Mouse (Mus musculus) cerebellum, postnatal 25 days (tissue): Measurements from ENCODE around the gene Gimap8.

ENCODE experiments used
- DNase-seq, 2 experiments: peaks; one replicate each; pipeline ENCODE4 v3.0.0; 2021; ENCODE audit warnings: mixed read lengths in 2 of 2

The Gimap8 gene

DNA sequence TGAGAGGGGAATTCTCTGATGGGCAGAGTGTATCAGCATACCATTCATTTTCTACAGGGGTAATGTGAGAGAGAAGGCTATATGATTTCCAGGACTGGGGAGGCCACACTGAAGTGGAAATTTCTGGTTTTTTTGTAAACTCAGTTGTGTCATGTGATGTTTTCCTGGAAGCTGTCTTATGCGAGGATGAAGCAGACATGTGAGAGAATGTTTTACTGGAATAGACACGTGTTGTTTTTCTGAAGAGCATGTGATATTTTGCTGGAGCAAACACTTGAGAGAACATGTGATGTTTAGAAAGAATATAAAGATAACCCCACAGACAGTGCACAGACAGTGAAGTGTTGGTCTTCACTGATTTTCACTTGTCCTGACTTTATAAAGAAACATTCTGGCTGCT, 8.5 kb upstream of the Gimap8 start:
- no peak for DNase-seq

DNA sequence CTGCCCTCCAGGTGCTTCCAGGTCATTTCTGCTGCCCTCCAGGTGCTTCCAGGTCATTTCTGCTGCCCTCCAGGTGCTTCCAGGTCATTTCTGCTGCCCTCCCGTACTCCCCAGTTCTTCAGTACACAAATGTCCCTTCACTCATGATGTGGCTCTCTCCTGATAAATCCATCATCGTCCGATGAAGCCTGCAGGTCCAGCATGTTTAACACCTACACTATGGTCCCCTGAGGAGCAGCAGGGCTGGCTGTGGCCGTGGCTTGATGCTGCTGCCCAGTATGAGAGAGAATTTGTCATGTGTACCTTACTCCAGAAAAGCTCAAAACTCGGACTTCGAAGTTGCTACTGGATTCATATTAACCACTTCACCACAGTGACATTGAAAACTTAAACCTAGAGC, 5.6 kb upstream of the Gimap8 start:
- no peak for DNase-seq

DNA sequence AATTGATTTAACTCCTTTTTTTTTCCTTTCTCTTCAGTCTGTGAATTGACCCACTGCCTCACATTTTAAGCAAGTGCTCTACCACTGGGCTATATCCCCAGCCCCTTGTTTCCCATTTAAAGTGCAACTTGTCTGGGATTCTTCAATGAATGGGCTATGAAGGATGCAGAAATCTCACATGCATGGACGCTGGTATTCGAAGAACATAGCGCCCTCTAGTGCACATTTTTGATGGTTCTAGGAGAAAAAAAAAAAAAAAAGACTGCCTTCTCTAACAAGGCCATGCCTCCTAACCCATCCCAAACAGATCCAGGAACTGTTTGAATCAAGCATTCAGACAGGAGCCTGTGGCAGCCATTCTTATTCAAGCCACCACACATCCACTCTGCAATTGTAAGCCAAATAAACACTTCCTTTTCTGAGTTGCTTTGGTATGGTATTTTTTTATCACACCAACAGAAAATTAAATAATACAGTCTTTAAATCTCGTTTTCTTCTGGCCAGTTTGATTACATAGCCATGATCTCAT, 4.2 kb upstream of the Gimap8 start:
- peak in 1 of 2 experiments; percentile 62 for DNase-seq

DNA sequence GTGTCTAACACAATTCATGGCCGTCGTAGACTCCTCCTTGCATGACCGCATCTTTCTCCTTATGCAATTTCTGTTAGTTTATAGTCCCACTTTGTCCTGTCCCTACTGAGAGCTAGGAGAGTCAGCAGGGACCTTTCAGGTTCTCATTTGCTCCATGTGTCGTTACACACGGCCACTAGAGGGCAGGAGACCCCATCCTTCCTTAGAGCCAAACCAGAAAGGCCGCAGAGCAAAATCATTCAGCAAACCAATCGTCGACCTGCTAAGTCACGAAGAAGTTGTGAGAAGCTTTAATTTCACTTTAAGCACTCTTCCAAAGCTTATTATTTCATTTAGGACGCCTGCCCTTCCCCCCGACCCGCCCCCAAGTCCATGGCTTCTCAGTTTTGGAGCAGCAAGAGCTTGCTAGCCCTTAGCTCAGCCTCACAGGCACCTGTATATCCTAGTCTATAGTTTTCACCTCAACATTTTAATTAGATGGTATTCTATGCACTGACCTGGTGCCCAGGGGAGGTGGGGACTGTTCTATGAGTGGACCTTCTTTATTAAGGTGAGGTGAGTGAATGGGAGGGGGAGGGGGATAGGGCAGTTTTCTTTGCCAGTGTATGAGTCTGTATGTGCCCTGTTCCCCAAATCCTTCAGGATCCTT, 1.2 kb upstream of the Gimap8 start:
- DNase-seq: peak; percentile 69 to 83

DNA sequence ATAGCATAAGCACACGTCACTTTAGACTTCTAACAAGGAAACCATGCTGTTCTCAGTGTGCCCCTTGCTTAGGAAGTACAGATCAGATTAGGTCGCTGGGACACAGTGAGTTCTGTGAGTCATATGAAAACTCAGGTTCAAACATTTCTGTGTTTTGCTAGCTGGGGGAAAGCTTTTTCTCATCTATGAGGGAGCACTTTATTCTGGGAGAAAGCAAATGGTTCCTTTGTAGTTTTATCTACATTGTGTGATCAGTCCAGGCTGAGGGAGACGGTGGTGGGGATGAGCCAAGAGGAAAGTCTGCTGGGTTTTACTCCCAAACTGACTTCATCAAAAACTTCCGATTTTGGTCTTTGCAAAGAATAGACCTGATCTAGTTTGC, 734 bp upstream of the Gimap8 start:
- DNase-seq: no peak

DNA sequence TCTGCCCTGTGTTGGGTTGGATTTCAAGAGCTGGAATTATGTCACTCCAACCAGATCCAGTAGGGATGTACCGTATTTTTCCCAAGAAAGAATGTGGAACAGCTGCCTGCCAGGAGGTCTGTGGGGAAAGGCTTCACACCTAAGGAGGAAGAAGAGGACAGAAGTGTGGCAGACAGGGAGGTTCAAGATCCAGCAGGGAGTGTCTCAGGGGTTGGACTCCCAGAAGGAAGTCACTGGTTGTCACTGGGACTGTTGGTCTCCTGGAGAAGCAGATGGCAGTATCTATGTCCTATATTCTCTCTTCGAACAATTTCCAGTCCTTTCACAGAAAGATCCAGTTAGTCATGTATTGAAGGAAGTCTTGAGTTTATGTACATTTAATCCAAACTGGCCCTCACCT, 577 bp downstream of the Gimap8 start:
- DNase-seq: no peak

DNA sequence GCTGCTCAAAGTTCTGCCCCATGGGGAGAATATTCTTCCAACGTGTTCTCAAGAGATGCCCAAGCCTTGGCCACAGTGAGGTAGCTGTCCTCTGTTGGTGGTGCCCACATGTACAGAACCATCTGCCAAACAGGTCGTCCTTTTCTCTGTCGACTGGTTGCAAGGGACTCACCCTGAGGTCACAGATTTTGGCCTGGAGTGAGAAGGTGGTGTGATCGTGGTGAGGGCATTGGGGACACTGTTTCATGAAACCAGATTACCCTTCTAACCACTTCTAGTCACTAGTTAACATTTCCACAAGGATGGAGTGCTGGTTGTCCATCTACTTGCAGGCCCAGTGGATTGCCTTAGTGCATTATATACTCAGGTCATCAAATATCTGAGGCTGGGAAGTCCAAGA, 1.7 kb downstream of the Gimap8 start:
- no peak for DNase-seq

DNA sequence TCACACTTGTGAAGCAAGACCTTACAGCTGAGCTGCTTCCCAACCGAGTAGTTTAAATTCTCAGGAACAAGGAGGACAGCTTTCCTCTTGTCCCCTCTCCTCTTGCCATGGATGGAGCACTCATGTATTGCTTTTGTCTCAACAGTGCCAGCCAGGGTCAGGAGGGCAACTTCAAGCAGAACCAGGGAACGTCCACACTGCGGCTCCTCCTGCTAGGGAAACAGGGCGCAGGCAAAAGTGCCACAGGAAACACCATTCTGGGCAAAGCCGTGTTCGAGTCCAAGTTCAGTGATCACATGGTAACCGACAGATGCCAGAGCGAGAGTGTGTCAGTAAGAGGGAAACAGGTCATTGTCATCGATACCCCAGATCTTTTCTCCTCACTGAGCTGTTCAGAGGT, 3.0 kb downstream of the Gimap8 start:
- DNase-seq: no peak

DNA sequence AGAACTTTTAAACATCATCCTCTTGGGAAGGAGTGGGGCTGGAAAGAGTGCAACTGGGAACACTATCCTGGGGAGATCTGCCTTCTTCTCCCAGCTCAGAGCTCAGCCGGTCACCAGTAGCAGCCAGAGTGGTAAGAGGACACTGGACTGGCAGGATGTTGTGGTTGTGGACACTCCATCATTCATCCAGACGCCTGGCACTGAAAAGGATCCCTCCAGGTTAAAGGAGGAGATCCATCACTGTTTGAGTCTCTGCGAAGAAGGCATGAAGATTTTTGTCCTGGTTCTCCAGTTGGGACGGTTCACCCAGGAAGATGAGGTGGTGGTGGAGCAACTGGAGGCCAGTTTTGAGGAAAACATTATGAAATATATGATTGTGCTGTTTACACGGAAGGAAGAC, 11.7 kb downstream of the Gimap8 start:
- no peak for DNase-seq

DNA sequence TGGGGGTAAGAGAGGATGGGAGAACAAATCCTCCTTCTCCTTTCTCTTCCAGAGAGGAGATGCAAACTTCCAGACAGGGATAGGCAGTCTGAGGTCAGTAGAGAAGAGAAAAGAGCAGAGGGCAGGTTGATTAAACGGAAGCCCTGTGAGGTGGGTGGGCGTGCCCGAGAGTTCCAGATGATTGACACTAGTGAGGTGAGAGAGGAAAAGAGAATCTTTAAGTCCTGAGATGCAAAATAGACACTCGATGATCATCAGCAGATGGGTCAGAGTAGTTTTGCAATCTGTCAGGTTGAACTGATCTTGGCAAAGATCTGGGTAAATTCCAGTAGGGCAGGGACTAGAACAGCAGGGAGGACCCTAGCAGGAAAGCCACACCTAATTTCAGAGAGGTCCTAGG, 17.7 kb downstream of the Gimap8 start:
- DNase-seq: no peak

DNA sequence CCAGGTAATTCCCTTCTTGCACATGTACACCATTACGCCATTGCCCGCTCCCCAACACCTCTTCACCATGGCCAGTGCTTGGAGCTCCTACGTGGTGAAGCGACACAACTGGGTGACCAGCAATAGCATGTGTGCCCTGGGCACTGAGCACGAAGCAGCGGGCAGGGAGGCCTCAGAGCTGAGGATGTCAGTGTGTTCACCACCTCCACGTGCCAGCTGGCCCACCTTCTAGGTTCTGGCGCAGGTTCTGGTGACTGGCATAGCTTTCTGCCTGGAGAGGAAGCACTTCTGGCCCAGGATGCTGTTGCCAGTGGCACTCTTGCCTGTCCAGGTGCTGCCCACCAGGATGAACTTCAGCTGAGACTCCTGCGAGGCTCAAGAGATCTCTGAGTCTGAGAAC, 18.4 kb downstream of the Gimap8 start:
- DNase-seq: no peak

DNA sequence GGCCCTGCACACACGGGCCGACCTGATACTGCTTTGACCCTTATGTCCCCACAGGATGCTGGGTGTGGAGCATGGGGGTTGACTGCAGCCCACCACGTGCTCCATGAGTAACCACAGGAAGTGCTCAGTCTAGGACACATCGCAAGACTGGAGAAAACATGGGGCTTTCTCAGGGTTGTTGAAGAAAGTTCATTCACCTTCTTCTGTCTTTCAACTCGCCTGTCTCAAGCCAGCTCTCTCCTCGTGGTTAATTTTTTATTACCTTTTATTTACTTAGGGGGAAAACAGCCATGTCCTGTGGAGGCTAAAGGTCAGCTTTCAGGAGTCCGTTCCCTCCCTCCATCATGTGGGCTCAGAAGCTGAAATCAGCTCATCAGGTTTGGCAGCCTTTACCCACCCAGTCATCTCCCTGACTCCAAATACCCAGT, 19.1 kb downstream of the Gimap8 start:
- DNase-seq: no peak

DNA sequence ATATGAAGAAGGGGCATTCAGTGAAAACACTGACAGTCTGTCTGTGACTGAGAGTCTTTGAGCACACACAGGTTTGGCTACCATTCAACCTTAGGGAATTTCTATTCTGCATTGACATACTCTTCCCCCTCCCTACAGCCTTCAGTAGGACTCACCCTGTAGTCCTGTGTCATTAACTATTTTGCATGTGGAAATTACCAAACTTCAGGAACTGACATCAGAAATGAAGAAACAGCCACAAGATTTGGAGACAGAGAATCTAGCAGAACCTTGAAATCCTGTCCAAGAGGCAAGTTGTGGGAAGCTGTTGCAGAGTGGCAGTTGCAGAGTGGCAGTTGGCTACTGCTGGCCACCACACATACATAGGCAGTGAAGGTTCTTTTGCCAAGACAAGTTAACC, 21.0 kb downstream of the Gimap8 start:
- DNase-seq: no peak

DNA sequence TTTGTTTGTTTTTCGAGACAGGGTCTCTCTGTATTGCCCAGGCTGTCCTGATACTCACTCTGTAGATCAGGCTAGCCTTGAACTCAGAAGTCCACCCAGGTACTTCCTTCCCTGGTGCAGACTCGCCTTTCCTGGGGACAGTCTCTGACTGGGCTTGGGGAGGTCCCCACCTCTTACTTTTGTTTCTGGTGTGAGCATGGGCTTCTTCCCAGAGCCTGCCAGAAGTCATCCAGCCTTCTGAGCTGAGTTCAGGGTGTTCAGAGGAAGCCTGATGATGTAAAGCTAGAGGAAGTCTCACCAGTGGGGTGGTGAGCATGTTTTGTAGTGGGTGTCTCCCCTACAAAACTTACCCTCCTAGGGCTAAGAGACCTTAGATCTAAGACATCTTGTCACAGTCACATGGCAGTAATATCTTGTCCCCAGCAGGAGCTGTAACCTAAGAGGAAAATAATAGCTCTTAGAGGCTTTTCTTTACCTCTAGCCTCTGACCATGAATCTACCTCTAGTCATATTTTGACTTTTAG, 22.5 kb downstream of the Gimap8 start:
- DNase-seq: no peak

DNA sequence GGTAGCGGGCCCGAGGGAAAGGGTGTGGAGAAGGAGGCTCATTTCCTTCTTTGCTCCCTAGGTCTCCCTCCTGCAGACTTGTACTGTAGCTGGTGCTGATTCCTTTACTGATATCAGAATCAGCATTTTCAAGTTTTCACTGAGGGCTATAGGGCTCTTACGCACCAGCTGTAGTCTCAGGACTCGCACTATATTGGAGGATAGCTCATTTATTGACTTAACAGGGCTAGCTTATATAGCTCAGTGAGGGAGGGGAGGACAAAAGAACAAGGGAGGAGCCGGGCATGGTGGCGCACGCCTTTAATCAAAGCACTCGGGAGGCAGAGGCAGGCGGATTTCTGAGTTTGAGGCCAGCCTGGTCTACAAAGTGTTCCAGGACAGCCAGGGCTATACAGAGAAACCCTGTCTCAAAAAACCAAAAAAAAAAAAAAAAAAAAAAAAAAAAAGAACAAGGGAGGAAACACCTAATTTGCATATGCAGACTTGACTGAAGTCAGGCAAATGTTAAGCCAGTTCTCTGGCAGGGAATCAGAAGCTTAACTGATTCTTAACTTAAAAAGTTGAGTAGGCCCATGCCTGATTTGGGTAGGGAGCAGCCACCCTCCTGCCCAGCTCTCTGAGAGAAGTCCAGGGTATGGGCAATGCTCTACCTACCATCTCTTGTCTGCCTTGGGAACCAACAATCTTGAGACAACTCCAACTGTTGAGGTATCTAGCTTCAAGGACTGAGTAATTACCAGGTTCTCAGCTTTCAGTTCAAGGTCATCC, 27.4 kb downstream of the Gimap8 start:
- no peak for DNase-seq

DNA sequence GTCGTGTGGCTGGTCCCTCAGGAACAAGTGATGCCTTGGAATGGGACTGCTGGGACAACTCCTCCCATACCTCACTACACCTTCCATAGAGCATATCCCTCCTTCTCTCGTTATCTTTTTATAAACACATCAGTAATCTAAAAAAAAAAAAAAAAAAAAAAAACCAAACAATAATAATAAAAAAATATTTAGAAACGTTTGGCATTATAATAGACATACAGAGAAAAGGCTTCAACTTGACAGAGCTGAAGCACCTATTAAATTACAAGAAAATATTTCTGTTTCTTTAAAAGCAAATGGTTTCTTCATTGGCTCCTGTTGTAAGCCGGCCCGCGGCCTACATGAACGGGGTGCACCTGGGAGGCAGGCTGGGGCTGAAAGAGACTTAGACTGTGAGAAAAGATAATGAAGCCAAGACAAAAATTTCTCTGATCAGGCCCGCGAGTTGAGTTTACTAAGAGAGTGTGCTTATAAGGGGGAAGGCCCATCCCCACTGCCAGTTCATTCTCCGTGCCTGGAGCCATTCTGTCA, 28.4 kb downstream of the Gimap8 start:
- DNase-seq: no peak

DNA sequence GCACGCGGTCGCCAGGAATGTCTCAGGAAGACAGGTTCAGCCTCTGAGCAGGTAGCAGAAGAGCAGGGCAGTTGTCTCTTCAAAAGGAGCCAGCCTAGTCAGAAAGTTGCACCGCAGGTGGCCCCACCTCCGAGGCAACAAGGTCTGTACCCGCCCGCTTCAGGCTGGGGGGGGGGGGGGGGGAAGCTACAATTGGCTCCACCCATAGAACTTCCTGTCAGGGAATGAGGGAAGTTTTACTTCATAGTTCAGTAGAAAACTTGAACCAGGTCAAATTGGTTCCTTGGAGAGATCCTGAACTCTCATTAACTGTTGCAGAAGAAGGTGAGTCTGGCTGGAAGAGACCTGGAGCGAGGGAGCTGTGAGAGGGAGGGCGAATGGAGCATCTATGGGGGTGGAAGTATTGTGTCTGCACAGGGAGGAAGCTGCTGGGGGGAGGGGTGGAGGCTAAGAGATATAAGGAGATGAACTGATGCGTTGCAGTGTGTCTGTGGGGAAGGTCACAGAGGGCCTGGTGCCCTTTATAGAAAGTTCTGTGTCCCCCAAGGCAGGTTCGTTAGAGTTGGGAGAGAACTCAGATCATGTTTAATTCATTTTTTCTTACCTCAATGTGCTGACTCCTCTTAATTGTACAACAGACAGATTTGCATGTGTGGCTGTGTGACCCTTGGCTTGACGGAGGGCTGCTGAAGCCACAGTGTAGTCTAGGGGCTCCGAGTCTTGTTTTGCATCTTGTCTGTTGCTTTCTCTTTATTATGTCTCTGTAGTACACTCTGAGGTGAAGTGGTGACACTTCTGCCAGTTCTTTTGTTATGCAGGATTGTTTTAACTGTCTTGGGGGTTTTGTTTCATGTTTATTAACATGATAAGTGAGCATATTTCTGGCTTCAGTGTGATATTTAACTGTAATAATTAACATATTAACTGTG, 29.2 kb downstream of the Gimap8 start, which contains the start of gene Gimap9:
Gimap9 (plus strand) TSS at position 199 of the 929 bp plus-strand sequence.
- no peak for DNase-seq

DNA sequence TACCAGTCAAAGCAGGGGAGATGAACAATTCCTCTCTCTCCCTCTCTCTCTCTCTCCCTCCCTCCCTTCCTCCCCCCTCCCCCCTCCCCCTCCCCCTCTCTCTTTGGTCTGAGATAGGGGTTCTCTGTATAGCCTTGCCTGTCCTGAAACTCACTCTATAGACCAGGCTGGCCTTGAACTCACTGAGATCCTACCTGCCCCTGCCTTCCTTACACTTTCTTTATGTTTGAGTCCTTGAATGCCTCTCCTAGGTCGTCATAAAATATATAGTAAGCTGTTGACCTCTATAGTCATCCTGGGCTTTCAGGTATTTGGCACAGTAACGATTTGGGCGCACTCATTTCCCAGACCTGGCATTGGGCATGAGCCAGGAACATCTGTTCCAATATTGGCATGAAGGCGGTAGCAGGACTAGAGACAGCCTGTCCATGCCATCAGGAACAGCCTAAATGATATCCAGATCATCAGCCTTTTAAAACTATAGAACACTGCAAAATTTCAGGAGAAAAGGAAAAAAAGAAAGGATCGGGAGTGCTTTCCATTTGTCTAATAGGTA, 29.9 kb downstream of the Gimap8 start:
- DNase-seq: no peak

DNA sequence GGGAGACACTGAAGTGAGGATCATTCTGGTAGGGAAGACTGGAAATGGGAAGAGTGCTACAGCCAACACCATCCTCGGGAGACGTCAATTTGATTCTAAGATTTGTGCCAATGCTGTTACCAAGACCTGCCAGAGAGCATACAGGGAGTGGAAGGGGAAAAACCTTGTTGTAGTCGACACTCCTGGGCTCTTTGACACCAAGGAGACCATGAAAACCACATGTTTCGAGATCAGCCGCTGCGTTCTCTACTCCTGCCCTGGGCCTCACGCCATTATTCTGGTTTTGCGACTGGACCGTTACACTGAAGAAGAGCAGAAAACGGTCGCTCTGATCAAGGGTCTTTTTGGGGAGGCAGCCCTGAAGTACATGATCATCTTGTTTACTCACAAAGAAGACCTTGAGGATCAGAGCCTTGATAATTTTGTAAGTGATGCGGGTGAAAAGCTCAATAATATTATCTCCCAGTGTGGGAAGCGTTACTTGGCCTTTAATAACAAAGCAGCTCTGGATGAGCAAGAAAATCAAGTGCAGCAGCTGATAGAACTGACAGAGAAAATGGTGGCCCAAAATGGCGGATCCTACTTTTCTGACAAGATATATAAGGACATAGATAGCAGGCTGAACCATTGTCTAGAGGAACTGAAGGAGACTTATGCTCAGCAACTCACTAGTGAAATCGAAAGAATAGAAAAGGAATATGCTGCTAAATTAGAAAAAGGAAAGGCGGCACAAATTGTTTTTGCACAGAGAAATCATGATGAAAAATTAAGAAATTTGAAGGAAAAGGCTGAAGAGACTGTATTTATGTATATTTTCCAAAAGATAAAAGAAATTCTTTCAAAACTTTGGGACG, 30.7 kb downstream of the Gimap8 start:
- no peak for DNase-seq

DNA sequence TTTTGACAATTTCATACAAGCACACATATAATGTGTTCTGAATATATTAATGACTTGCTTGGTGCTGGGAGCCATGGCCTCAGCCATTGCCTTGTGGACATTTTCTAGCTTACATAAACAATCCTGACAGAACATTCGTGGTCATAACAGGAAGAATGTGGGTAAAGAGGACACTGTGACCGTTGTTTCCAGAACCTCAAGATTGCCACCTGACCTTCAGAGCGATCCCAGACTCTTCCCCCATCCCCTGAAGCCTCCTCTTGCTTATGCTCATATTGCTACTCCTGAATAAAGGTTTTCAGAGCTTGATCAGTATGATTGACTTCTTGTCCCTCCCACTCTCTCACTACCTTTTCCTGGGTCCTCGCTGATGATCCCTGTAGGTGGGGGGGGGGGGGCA, 31.4 kb downstream of the Gimap8 start:
- no peak for DNase-seq

DNA sequence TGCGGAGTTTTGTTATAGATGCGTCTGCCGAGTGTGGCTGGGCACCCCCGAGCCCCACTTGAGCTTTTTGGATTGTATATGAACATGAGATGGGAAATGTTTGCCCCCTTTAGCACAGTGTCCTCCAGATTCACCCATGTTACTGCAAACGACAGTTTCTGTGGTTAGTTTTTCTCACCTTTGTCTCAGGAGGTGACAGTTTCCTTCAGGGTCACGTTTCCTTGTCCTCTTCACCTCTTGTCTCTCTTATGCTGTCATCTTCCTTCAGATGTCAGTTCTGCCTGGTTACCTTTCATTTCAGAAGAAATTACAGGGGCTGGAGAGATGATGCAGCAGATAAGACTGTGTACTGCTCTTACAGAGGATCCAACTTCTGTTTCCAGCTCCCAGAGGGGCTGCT, 32.7 kb downstream of the Gimap8 start:
- DNase-seq: no peak
